Mouse (Mus musculus) testis, postnatal 10 days (tissue): ENCODE results near the gene Serpina11.

Experiments
- DNase-seq: peaks from one replicate; pipeline ENCODE4 v3.0.0; 2021; ENCODE audit warnings: low spot score

Gene Serpina11

GRCm38 (mm10) chr12:103989857-103990256, at the start of gene Serpina11:
Serpina11 (minus strand) TSS chr12:103989957.
- no peak for DNase-seq

GRCm38 (mm10) chr12:104038181-104038580, 48.4 kb upstream of the Serpina11 start:
- no peak for DNase-seq

GRCm38 (mm10) chr12:104033752-104034151, 44.0 kb upstream of the Serpina11 start:
- no peak for DNase-seq

- peak; percentile 55 for DNase-seq
Observed at GRCm38 (mm10) chr12:104029986-104030385, 40.2 kb upstream of the Serpina11 start.

DNA sequence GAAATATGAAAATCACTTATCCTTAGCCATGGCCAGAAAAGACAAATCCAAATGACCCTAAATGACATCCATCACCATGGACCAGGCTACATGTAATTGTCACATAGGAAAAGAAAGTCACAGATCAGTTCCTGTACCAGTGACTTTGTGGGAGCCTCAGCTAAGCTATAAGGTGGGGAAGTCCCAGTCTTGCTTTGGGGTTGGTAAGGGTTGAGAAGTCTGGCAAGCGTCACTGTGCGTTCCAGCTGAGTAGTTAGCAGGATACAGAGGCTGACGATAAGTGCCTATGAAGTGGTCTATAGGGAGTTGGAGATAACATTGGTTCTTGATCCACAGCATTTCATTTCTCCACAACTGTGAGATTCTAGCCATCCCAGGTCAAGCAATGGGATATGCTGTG, 25.5 kb upstream of the Serpina11 start:
- DNase-seq, result no peak

- no peak for DNase-seq
Observed at GRCm38 (mm10) chr12:104013620-104014019, 23.9 kb upstream of the Serpina11 start, which contains the start of gene Serpina9. Serpina9 (minus strand) TSS chr12:104013755.

GRCm38 (mm10) chr12:104004689-104005088, 14.9 kb upstream of the Serpina11 start:
- DNase-seq, result no peak

DNA sequence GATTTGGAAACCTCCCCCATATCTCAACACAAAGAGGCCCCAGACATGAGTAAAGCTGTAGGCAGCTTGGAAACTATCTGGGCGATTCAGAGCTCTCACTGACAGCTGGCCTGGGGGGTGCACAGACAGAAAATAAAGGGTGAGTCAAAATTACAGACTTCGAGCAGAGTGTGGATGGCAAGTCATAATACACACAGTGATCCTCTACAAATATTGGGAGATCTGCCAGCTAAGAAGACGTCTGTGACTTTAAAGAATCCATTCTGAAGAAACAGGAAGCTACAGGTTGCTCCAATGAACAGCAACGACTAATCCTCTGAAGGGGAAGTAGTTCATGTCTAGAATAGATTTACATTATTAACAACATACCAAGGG, 13.5 kb upstream of the Serpina11 start:
- DNase-seq, result no peak

DNA sequence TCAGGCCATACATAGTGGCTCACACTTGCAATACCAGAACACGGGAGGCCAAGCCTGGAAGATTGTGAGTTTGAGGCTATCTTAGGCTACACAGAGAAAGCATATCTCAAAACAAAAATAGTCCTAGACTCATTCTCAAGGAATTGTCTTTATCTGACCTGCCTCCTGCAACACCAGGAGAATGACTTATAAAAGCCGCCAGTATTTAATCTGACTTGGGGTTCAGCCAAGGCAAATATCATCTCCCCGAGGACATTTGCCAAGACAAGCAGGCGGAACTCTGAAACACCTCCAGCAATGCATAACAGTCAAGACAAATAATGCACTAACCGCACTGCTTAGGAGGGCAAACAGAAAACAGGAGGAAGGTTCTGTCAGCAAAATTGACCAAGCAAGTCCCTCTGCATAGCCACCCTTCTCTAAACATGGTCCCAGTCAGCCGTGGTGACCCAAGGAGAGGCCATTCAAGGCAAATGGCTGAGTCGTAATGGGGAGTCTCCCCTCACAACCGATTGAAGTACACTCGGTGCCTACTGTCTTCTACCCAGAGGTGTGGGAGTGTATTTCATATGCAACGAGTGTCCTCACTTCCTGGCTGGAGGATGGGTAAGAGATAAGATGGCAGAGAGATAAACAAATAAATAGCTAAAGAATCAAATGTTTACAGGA, 12.9 kb upstream of the Serpina11 start:
- no peak for DNase-seq

DNA sequence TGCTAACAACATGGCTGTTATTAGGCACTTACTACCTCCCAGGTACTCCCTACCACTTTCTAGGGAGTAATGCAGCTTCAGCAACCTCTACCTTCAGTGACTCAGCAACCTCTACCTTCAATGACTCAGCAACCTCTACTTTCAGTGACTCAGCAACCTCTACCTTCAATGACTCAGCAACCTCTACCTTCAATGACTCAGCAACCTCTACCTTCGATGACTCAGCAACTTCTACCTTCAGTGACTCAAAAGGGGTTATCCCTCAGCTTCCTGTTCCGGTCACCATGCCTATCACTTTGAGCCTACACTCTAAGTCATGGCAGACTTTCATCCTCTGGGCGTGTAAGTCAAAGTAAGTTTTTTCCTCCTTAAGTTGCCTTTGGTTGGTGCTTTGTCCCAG, 10.8 kb upstream of the Serpina11 start:
- no peak for DNase-seq

DNA sequence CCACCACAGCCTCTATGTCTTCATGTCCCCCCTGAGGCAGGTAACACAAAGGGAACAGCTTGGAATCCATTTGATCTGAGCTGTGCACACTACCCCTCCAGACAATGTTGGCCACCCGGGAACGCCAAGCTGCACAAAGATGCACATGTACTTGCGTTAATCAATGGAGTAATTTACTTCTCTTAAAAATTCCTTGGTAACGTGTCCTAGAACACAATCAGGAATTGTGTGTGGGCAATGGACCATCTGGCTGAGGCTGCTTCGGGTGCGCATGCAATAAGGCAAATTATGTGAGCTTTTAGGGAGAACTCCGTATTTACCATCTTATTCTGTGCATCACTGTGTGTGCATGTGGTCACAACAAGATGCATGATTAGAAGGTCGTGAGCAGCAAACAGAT, 9.9 kb upstream of the Serpina11 start:
- DNase-seq, result no peak

GRCm38 (mm10) chr12:103996513-103996912, 6.8 kb upstream of the Serpina11 start:
- no peak for DNase-seq

DNA sequence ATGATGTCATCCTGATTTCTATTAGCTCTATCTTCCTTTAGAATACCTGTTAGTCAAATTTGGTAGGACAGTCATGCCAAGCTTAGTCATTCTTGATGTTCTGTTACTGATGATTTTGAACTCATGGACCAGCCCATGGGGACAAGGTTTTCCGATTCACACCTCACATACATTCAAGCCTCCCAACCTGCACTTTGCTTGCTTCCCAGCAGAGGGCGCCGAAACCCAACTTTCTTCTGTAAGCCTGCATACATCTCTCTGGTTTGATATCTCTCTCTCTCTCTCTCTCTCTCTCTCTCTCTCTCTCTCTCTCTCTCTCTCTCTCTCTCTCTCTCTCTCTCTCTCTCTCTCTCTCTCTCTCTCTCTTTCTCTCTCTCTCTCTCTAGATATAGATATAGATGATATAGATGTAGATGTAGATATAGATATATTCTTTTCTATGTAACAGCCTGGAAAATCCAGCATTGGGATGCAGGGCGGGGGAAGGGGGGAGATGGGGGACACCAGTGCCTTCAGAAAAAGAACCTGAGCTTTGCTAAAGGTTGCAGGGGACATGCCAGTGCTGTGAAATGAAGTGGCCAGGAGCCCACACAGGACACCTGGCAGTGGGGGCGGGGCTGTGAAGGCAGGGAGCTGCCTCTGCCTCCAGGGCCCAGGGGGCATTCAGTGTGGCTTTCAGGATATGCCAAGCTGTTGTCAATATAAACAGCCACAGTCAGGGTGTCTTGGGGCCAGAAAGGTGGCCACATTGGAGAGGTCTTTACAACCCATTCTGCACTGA, 5.7 kb upstream of the Serpina11 start:
- DNase-seq, result peak; percentile 82

DNA sequence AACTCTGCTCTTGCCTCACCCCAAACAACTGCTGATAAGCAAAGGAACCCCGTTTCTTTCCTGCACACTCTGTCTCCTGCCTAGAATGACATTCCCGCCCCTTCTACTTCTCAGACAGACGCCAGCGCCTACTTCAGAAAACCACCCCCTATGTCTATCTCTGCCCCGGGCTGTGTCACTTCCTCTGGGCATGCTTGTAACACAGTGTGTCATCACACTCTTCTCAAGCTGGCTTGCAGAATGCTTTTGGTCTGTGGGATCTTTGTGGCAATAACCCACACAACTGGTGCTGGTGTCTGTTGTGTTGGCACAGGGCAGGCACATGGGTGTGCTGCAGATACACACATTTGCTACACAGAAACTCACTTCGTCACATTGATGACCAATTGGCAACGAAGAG, 3.2 kb upstream of the Serpina11 start:
- DNase-seq, result no peak

- no peak for DNase-seq
Observed at GRCm38 (mm10) chr12:103989514-103989767, 316 bp downstream of the Serpina11 start.

DNA sequence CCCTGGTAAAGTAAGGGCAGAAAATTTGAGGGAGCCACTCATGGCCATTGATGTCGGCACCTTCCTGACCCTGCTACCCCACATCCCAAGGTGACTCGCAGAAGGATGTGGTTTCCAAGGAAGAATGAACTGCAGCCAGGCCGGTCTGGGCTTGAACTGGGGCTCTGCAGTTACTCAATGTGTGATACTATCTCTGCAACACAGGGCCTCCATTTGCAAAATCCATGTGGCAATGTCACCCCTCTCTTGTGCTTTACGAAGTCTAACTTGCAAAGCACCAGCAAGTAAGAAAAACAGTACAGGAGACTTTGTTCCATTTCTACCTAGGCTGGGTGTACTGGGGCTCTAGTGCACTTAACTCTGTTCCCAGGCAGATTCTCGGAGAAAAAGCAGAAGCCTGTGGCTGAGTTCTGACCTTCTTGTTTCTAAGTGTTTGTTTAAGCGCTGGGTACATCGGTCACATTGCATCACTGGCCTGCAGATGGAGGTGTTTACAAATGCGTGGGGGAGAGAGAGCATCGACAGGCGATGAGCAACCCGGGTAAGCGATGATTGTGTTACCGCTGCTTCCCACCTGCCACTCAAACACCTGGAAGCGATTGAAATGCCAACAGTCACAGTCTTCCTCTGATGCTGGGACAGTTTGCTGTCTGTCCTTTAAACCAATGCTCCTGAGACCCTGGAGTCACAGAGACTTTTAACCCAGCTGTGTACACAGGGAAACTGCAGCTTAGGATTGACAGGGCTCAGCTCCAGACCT, 823 bp downstream of the Serpina11 start:
- no peak for DNase-seq

- no peak for DNase-seq
Observed at GRCm38 (mm10) chr12:103985868-103986267, 3.9 kb downstream of the Serpina11 start.

- peak; percentile 79 for DNase-seq
Observed at GRCm38 (mm10) chr12:103984935-103985334, 4.8 kb downstream of the Serpina11 start.

- DNase-seq, result no peak
Observed at GRCm38 (mm10) chr12:103981646-103982360, 8.0 kb downstream of the Serpina11 start.

DNA sequence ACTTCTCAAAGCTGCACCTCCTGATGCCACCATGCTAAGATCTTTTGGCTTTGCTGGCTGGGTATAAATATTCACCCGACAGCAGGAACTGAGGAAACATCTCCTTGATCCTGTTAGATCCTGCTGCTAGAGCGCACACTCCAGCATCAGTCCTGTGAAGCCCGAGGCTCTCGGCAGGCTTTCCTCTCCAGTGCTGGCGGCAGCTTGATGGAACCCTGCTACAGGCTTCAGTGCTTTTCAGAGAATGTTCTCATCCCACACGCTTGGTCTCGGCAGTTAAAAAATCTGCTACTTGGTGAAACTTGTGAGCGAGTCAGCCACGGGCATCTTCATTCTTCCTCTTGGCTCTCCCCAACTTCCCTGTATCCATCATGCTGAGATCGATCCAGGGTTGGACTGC, 11.5 kb downstream of the Serpina11 start:
- no peak for DNase-seq

DNA sequence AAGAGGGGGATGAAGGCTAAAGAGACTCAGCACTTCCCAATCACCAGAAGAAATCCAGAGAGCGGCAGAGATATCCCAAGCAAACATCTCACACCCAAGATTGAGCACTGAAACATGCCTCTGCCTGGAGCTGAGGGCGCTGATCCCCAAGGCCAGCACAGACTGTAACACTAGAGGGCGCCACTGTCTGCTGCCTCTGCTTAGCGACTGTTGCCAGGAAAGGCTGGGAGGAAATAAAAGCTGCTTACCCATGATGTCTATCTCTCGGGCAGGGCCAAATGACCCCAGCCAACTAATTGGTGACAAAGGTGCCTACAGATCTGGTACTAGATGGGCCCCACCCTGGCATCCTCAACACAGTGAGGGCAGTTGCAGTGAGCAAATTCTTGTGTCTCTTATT, 11.9 kb downstream of the Serpina11 start:
- peak; percentile 68 for DNase-seq

DNA sequence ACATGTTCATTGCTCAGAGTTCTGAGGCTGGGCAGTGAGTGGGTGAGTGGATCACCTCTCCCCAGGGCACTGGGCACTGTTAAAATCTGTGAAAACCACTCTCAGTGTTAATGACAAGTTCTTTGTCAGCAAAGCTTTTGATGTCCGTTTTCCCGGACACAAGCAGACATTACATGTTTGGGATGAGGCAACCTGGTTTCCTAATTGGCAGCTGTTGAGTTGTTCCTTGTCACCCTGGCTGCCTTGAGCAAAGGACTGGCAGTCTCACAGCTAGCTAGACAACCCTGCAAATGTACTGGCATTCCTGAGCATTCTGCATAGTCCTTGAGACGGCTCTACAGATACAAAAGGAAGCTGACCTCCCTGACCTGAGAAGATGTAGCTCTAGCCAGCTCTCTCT, 12.7 kb downstream of the Serpina11 start:
- no peak for DNase-seq
